Mouse (Mus musculus): ENCODE results near the gene Art1. TPM values are rescaled to one million over a fixed set of nuclear protein-coding genes. Genes with fewer than 3 reads are reported as not detected.

The Art1 gene
- polyA plus RNA-seq, 1 experiment = not detected

- TF ChIP-seq CTCF (IDR thresholded peaks at IDR 0.05; ENCODE audit: extremely low read depth, insufficient read depth, low read length) (no peak), POLR2A (IDR thresholded peaks at IDR 0.05; ENCODE audit: extremely low read depth, insufficient read depth, low read length) (no peak)
- H3K27ac ChIP-seq (ENCODE audit: insufficient read depth, low read length) = no peak overlapping the region
- H3K4me1 ChIP-seq (ENCODE audit: control insufficient read depth, insufficient read depth, low read length) = no peaks in the 10 kb centered on the region
- no peak overlapping the region for H3K4me3 ChIP-seq (ENCODE audit: insufficient read depth, low read length)
These were observed 2.6 kb downstream of the Art1 start for GRCm38 (mm10) chr7:102104126-102104525.

- Histone ChIP-seq H3K4me1 (ENCODE audit: control insufficient read depth, insufficient read depth, low read length) (no peaks in the 10 kb centered on the region), H3K27ac (ENCODE audit: insufficient read depth, low read length) (no peak overlapping the region), H3K4me3 (ENCODE audit: insufficient read depth, low read length) (no peak overlapping the region)
- no peak for TF ChIP-seq POLR2A (IDR thresholded peaks at IDR 0.05; ENCODE audit: extremely low read depth, insufficient read depth, low read length)
- TF ChIP-seq CTCF (IDR thresholded peaks at IDR 0.05; ENCODE audit: extremely low read depth, insufficient read depth, low read length) = no peak
These were observed 5.2 kb downstream of the Art1 start for GRCm38 (mm10) chr7:102106700-102107141.

- Histone ChIP-seq H3K27ac (ENCODE audit: insufficient read depth, low read length) (no peak overlapping the region), H3K4me1 (ENCODE audit: control insufficient read depth, insufficient read depth, low read length) (no peaks in the 10 kb centered on the region), H3K4me3 (ENCODE audit: insufficient read depth, low read length) (no peak overlapping the region)
- TF ChIP-seq POLR2A (IDR thresholded peaks at IDR 0.05; ENCODE audit: extremely low read depth, insufficient read depth, low read length) (no peak), CTCF (IDR thresholded peaks at IDR 0.05; ENCODE audit: extremely low read depth, insufficient read depth, low read length) (no peak)
These were observed 6.7 kb downstream of the Art1 start for GRCm38 (mm10) chr7:102108206-102108605.

GRCm38 (mm10) chr7:102109171-102109570 lies 7.6 kb downstream of the Art1 start, which contains the start of gene Art5:
Gene Art5, minus strand, starts transcription at chr7:102109489.
- Histone ChIP-seq H3K27ac (ENCODE audit: insufficient read depth, low read length) (no peak within 1 kb of the TSS), H3K4me3 (ENCODE audit: insufficient read depth, low read length) (no peak within 1 kb of the TSS), H3K4me1 (ENCODE audit: control insufficient read depth, insufficient read depth, low read length) (no peaks in the 10 kb centered on the region)
- TF ChIP-seq CTCF (IDR thresholded peaks at IDR 0.05; ENCODE audit: extremely low read depth, insufficient read depth, low read length) (no peak), POLR2A (IDR thresholded peaks at IDR 0.05; ENCODE audit: extremely low read depth, insufficient read depth, low read length) (no peak)

- Histone ChIP-seq H3K27ac (ENCODE audit: insufficient read depth, low read length) (no peak overlapping the region), H3K4me1 (ENCODE audit: control insufficient read depth, insufficient read depth, low read length) (no peaks in the 10 kb centered on the region), H3K4me3 (ENCODE audit: insufficient read depth, low read length) (no peak overlapping the region)
- TF ChIP-seq CTCF (IDR thresholded peaks at IDR 0.05; ENCODE audit: extremely low read depth, insufficient read depth, low read length) (no peak), POLR2A (IDR thresholded peaks at IDR 0.05; ENCODE audit: extremely low read depth, insufficient read depth, low read length) (no peak)
These were observed 8.2 kb downstream of the Art1 start for GRCm38 (mm10) chr7:102109746-102110145.

- Histone ChIP-seq H3K4me3 (ENCODE audit: insufficient read depth, low read length) (no peak overlapping the region), H3K27ac (ENCODE audit: insufficient read depth, low read length) (no peak overlapping the region), H3K4me1 (ENCODE audit: control insufficient read depth, insufficient read depth, low read length) (no peaks in the 10 kb centered on the region)
- no peak for TF ChIP-seq POLR2A (IDR thresholded peaks at IDR 0.05; ENCODE audit: extremely low read depth, insufficient read depth, low read length)
- TF ChIP-seq CTCF (IDR thresholded peaks at IDR 0.05; ENCODE audit: extremely low read depth, insufficient read depth, low read length) = no peak
These were observed 11.7 kb downstream of the Art1 start for GRCm38 (mm10) chr7:102113151-102113729.

- TF ChIP-seq CTCF (IDR thresholded peaks at IDR 0.05; ENCODE audit: extremely low read depth, insufficient read depth, low read length) (no peak), POLR2A (IDR thresholded peaks at IDR 0.05; ENCODE audit: extremely low read depth, insufficient read depth, low read length) (no peak)
- H3K4me1 ChIP-seq (ENCODE audit: control insufficient read depth, insufficient read depth, low read length) = no peaks in the 10 kb centered on the region
- H3K27ac ChIP-seq (ENCODE audit: insufficient read depth, low read length) = no peak within 1 kb of the TSS
- no peak within 1 kb of the TSS for H3K4me3 ChIP-seq (ENCODE audit: insufficient read depth, low read length)
These were observed 15.2 kb downstream of the Art1 start, which contains the start of gene Chrna10 for GRCm38 (mm10) chr7:102116579-102117331. Gene Chrna10, minus strand, starts transcription at chr7:102116828.

GRCm38 (mm10) chr7:102117382-102117781 lies 15.8 kb downstream of the Art1 start:
- H3K4me1 ChIP-seq (ENCODE audit: control insufficient read depth, insufficient read depth, low read length) = no peaks in the 10 kb centered on the region
- TF ChIP-seq CTCF (IDR thresholded peaks at IDR 0.05; ENCODE audit: extremely low read depth, insufficient read depth, low read length) = no peak
- TF ChIP-seq POLR2A (IDR thresholded peaks at IDR 0.05; ENCODE audit: extremely low read depth, insufficient read depth, low read length) = no peak
- no peak overlapping the region for H3K4me3 ChIP-seq (ENCODE audit: insufficient read depth, low read length)
- H3K27ac ChIP-seq (ENCODE audit: insufficient read depth, low read length) = no peak overlapping the region

GRCm38 (mm10) chr7:102120326-102120725 lies 18.8 kb downstream of the Art1 start:
- H3K27ac ChIP-seq (ENCODE audit: insufficient read depth, low read length) = no peak overlapping the region
- TF ChIP-seq POLR2A (IDR thresholded peaks at IDR 0.05; ENCODE audit: extremely low read depth, insufficient read depth, low read length) (no peak), CTCF (IDR thresholded peaks at IDR 0.05; ENCODE audit: extremely low read depth, insufficient read depth, low read length) (no peak)

GRCm38 (mm10) chr7:102132395-102132794 lies 30.9 kb downstream of the Art1 start:
- Histone ChIP-seq H3K4me1 (ENCODE audit: control insufficient read depth, insufficient read depth, low read length) (no peaks in the 10 kb centered on the region), H3K27ac (ENCODE audit: insufficient read depth, low read length) (no peak overlapping the region), H3K4me3 (ENCODE audit: insufficient read depth, low read length) (no peak overlapping the region)
- TF ChIP-seq POLR2A (IDR thresholded peaks at IDR 0.05; ENCODE audit: extremely low read depth, insufficient read depth, low read length) (no peak), CTCF (IDR thresholded peaks at IDR 0.05; ENCODE audit: extremely low read depth, insufficient read depth, low read length) (no peak)

More at GRCm38 (mm10) chr7:102120326-102120725, 18.8 kb downstream of the Art1 start:
- Histone ChIP-seq H3K4me1 (ENCODE audit: control insufficient read depth, insufficient read depth, low read length) (no peaks in the 10 kb centered on the region), H3K4me3 (ENCODE audit: insufficient read depth, low read length) (no peak overlapping the region)
